Mouse (Mus musculus) left cerebral cortex, adult 11 months (tissue): Measurements from ENCODE around the gene Pip4p1.
"Not testable (repeated sequence)": the region's sequence is repeated elsewhere in the genome, so short reads cannot be mapped to it uniquely, and the experiment has no call there.

Experiments
- DNase-seq: peaks from one replicate; pipeline ENCODE4 v3.0.0; 2022; ENCODE audit warnings: low spot score

Pip4p1 gene

DNA sequence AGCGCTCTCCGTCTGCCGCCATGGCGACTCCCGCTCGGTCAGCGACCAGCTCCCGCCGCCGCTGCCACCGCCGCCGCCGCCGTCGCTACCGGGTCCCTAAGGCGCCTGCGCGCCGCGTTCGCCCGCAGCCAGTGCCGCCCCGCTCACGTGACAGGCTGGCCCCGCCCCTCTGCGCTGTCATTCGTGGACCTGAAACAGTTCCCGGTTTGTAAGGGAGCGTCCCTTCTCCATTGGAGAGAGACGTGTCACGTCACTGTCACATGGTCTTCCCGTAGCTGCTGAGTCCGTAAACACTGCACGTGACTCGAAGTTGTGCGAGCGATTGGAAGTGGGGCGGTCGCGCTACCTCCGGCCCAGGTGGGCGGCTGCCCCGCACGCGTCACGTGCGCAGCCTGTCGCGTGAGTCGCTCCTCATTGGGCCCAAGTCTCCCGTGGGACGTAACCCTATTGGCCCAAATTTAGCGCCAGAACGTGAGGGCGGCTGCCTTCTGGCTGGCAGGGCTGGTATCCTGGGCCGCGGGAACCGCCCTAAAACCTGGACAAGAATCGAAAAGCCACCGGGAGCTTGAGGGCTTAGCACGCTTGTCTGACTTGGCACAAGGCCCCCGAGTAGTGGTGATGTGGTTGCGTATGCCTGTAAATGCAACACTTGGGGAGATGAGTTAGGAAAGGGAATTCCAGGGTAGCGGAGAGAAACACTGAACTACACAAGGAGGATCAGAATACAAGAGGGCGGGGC is at the start of gene Pip4p1, which contains the start of gene Pnp:
Gene Pip4p1 (minus strand): TSS at position 103 of the 739 bp plus-strand sequence.
Gene Pnp (plus strand): TSS at position 329 of the 739 bp plus-strand sequence.
- DNase-seq = peak; percentile 99

DNA sequence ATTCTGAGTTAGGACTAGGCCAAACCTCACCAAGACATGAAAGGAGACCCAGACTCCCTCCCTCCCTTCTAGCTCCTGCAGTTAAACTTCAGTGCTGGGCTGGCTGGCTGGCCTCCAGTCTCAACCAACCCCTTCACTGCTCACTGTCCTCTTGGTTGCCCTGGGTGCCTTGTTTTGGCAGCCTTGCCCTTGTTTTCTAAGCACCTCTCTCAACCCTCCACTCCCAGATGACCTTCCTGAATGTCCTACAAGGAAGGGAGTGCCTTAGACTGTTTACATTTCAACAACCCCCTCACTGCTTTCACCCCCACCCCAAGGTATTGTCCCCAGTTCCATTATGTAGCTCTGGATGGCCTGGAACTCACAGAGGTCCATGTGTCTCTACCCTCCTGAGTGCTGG is 49.0 kb upstream of the Pip4p1 start:
- DNase-seq = no peak

DNA sequence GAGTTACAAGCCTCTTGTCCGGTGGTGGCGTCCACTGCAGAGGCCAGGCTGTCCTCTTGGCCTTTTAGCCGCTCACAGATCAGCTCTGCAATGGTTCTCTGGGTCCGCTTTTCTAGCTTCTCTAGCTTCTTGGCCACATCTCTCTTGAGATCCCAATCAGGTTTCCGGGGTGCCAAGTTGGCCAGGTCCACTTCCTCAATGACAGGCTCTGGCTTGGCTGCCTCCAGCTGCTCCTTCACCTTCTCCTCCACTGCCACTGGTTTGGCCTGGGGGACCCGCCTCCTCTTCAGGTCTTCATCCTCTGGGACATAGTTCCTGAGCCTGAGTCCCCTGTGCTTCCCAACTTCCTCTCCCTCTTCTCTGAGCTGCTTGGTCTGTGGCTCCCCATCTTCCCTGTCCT is 47.8 kb upstream of the Pip4p1 start:
- not testable (repeated sequence) for DNase-seq

DNA sequence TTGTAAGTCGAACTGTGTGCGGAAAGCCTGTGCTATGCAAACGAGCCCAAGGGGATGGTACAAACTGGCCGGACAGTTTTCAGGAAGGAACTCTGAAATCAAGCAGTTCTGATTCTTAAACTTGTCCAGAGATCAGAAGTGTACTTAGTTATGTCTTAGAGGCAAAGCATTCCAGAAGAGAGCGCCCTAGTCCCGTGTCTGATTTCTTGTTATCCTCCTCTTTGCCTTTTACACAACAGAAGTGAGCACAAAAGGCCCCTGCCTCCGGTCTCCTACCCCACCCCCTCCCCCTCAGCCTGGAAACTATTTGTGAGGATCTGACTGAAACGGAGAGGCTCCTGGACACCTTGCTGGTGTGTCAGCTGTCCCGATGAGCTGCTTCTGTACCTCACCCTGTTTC is 46.0 kb upstream of the Pip4p1 start:
- DNase-seq = no peak

DNA sequence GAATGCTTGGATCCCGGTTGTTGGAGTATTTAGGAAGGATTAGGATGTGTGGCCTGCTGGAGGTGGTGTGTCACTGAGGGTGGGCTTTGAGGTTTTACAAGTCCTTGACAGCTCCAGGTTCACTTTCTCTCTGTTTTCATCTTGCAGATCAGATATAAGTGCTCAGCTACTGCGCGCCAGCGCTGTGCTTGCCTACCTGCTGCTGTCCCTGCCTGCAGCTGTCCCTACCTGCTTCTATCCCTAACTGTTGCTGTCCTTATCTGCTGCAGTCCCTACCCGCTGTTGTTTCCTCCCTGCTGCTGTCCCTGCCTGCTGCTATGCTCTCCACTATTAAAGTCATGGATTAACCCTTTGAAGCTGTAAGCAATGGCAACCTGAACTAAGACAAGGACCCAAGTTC is 44.3 kb upstream of the Pip4p1 start:
- no peak for DNase-seq

DNA sequence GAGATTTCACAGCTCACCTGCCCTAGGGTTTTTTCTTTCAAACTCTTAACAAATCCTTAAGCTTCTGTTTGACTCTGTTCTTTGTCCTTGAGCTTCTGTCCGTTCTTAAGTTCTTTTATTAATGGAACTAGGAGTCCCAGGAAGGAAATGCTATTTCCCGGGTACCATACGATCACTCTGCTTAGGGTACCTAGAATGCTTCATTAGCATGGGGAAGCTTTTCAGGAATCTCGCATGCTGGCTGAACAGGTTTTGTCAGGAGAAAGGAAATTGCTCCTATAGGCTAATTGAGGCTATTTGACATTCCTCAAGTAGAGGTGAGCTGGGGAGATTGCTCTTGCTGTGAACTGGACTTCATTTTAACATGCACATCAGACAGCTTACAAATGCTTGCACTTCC is 43.0 kb upstream of the Pip4p1 start:
- no peak for DNase-seq

DNA sequence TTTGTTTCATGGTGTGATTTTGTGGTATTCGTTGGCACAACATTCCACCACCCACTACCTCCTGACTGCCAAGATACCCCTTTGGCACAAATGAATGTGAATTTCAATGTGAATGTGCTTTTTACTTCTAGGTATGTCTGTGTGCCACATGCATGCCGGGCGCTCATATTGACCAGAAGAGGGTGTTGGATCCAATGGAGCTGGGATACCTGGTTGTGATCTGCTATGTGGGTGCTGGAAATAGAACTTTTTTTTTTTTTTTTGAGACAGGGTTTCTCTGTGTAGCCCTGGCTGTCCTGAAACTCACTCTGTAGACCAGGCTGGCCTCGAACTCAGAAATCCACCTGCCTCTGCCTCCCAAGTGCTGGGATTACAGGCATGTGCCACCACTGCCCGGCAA is 42.4 kb upstream of the Pip4p1 start:
- DNase-seq = not testable (repeated sequence)

DNA sequence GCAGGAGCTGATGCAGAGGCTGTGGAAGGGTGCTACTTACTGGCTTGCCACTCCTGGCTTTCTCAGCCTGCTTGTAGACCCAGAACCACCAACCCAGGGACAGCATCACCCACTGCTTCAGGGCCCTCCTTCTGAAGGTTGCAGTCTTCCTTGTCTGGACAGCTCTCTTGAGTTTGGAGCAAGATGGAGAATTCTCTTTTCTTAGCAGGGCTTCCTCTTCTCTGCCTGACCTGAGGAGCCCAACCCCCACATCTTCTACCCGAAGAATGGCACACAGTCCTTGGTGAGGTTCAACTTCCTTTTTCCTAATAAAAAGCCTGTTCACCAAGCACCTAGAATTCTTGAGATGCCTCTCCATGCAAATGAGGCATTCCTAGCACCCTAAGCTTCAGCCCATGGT is 40.2 kb upstream of the Pip4p1 start:
- no peak for DNase-seq

DNA sequence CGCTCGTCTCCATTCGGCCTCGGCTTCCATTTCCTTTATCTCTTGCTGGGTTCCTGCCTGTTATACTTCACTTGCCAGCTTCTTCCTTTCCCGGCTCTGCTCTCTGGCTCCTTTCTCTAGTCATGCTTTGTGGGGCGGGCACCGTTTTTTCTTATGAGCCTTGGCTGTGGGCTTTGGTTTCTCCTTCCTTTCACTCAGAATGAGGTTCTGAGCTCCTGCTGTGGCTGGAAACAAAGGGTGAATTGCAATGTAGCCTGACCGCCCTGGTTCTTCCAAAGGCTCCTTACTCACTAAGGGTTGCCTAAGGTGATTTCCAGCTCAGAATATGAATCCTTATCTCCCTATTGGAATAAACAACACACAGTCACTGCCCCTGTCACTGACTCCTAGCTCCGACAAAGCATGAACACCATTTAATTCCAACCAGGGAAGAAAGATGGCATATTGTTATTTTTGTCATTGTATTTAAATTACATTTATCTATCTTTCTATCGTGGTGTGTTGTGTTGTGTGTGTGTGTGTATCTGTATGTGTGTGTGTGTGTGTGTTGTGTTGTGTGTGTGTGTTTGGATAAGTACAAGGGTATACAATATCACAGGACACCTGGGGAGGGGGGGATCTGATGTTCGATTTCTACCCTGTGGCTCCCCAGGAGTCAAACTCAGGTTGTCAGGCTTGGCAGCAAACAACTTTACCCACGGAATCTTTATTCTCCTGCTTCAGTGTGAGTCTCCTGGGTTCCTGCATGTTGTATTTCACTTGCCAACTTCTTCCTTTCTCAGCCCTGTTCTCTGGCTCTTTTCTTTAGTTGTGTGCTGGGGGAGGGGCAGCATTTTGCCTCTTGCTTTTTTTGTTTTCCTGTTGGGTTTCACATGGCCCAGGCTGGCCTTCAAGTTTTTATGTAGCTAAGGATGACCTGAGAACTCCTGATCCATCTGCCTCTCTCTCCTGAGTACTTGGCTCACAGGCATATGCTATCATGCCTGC is 39.2 kb upstream of the Pip4p1 start:
- DNase-seq = peak; percentile 29

DNA sequence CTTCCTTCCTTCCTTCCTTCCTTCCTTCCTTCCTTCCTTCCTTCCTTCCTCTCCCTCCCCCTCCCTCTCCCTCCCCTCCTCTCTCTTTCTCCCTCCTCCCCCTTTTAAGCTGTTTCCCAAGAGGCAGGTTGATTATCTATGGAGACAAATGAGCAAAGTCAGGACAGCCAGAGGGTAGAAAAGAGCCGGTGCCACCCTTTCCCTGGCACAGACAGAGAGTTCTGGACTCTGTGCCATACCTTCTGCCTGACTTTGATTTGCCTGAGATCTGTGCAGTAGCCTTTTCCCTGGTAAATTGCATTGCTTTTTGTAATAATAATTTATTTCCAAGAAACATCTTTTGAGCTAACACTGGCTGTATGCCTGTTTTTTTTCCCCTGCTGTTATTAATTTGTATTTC is 38.4 kb upstream of the Pip4p1 start:
- no peak for DNase-seq

DNA sequence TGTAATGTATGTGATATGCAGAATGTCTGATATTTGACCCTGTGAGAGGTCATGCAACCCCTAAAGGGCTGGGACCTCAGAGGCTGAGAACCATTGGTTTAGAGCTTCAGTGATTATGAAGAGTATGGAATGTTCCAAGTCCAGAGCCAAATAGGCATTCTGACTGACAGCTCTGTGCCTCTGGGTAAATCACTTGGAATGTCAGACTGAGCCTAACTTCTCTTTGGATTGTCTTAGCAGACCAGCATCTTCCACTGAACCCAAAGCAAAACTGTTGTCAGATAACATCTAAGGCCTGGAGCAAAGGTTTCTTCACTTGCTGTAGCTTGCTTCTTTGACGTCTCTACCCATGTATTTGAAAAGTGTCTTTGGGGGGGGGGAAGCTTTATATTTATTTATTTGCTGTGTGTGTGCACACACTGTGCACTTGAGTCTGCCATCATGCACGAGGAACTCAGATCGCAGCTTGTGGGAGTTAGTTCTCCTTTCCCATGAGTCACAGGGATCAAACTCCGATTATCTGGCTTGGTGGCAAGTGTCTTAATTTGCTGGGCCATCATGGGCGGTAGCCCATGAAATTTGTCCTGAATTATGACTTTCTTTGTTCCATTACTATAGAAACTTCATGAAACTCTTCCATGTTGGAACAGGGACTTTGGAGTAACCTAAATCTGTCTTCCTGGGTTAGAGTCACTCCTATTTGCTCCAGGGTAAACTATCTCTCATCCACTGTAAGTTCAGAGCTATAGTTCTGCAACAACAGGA is 37.7 kb upstream of the Pip4p1 start:
- no peak for DNase-seq

DNA sequence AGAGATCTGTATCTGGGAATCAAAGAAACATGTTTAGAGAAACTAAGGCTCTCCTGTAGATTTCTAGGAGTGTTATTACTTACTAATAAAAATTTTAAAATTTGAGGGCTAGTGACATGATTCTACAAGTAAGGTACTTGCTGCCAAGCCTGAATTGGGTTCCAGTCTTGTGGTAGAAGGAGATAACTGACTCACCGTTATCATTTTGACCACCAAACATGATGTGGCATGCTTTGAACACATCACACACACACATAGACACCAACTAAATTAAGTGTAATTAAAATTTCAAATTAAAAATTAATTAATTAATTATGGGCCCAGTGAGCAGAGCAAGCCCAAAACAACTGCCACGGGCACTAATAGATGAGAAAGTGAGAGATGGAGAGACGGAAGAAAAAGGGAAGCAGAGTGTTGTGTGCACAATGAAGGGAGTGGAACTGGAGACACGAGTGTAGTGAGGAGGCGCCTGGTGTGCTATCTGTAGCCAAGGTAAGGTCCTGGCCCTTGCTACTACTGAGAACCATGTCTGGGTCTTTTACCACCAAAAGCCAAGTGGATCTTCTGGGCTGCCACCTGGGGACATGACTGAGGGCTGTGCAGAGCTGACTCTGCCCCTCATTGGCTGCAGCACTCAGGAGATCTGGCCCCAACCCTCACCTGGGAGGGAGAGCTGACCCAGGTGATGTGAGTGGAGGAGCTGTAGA is 27.8 kb upstream of the Pip4p1 start:
- not testable (repeated sequence) for DNase-seq

DNA sequence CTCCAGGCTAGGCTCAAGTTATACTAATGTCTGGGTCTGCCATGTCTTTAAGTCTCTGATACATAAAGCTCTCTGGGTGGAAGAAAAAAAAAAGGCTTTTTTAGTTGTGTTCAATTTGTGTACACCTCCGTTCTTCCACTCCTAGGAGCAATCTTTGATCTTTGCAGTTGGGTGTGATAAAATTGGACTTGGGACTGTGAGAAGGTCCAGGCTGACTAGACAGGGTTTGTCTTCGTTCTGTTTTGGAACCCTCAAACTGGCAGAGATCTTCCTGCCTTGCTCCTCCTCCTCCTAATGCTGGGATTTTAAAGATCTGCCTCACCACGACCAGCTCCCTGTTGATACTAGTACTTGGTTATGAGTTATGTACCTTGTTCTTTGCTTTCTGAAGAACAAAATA is 26.5 kb upstream of the Pip4p1 start:
- not testable (repeated sequence) for DNase-seq

DNA sequence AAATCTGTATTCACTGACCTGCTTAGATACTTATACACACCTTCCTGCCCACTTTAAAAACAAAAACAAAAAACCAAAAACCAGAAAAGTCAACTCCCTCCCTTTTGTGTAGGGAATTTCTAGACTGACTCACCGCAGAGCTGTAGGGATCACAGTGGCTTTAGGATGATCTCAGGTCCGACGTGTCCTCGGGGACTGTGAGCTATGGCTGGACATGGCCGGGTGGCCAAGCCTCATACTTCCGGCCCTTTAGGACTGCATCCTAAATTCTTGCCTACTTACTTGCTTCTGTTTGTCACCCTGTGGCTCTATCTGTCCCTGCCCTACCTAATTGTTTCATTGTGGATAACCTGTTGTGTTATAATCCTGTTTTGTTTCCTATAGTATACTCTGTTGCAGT is 26.1 kb upstream of the Pip4p1 start:
- DNase-seq = not testable (repeated sequence)

DNA sequence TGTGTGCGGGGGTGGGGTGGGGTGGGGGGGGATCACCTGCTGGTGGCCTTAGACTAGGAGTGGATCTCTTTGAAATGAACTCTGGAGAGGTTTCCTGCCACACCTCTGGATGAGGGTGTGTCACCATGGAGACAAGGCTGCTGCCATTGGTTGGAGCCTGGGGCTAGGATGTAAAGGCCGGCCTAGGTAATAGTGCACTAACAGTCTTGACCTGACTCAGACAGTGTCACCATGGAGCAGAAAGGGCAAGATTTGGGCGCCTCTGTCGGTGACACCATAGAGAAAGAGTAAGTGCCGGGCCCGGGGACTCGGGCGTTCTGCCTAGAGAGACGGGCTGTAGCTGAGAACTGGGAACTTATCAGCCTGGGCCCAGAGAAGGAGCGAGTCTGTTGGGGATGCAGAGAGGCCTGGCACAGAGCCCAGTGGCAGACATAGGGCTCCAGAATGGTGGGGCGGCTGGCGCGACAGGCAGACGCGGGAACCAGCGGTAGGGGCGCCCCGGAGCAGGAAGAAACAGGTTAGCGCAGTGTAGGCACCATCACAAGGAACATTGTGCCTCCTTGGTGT is 25.4 kb upstream of the Pip4p1 start, which contains the start of gene Pnp2:
Gene Pnp2 (plus strand): TSS at position 51 of the 567 bp plus-strand sequence.
- peak; percentile 33 for DNase-seq

DNA sequence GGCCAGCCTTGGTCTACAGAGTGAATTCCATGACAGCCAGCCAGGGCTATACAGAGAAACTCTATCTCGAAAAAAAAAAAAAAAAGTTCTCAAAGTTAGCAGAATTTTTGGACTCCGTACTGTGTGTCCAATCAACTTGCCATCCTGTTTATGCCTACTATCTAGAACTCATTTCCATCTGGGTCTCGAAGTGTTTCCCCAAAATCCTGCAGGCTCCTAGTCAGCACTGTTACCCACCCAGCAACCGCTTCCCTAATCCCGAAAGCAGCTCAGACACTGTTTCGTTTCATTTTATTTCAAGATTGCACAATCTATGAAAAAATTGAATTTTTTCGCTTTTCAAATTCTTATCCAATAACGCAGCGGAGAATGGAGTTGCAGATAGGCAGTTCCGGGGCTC is 24.8 kb upstream of the Pip4p1 start:
- no peak for DNase-seq

DNA sequence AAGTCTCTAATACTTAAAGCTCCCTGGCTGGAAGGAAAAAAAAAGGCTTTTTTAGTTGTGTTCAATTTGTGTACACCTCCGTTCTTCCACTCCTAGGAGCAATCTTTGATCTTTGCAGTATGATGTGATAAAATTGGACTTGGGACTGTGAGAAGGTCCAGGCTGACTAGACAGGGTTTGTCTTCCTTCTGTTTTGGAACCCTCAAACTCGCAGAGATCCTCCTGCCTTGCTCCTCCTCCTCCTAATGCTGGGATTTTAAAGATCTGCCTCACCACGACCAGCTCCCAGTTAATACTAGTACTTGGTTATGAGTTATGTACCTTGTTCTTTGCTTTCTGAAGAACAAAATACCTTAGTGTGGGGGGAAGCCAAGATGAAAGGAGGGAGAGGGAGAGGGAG is 14.9 kb upstream of the Pip4p1 start:
- DNase-seq = not testable (repeated sequence)

DNA sequence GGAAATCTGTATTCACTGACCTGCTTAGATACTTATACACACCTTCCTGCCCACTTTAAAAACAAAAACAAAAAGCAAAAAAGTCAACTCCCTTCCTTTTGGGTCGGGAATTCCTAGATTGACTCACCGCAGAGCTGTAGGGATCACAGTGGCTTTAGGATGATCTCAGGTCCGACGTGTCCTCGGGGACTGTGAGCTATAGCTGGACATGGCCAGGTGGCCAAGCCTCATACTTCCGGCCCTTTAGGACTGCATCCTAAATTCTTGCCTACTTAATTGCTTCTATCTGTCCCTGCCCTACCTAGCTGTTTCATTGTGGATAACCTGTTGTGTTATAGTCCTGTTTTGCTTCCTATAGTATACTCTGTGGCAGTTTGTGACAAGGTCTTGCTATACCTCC is 14.4 kb upstream of the Pip4p1 start:
- DNase-seq = not testable (repeated sequence)

DNA sequence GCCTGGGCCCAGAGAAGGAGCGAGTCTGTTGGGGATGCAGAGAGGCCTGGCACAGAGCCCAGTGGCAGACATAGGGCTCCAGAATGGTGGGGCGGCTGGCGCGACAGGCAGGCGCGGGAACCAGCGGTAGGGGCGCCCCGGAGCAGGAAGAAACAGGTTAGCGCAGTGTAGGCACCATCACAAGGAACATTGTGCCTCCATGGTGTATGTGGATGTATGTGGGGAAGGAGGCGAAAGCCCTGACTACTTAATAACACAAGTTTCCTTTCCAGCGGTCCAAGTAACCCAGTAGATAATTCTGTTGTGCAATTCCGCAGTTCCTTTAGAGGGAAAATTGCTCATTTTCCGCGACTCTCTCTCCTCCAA is 14.0 kb upstream of the Pip4p1 start:
- not testable (repeated sequence) for DNase-seq

DNA sequence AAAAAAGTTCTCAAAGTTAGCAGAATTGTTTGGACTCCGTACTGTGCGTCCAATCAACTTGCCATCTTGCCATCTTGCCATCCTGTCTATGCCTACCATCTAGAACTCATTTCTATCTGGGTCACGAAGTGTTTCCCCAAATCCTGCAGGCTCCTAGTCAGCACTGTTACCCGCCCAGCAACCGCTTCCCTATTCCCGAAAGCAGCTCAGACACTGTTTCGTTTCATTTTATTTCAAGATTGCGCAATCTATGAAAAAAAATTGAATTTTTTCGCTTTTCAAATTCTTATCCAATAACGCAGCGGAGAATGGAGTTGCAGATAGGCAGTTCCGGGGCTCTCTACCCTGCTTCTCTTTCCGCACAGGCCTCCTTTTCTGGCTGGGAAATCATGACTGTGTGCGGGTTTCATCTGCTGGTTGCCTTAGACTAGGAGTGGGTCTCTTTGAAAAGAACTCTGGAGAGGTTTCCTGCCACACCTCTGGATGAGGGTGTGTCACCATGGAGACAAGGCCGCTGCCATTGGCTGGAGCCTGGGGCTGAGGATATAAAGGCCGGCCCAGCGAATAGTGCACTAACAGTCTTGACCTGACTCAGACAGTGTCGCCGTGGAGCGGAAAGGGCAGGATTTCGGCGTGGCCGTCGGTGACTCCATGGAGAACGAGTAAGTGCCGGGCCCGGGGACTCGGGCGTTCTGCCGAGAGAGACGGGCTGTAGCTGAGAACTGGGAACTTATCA is 13.4 kb upstream of the Pip4p1 start, which contains the start of gene Gm49342:
Gene Gm49342 (plus strand): TSS at position 586 of the 736 bp plus-strand sequence.
- peak; percentile 86 for DNase-seq
